Mouse (Mus musculus): Measurements from ENCODE around the gene Ndufs7. TPM values are rescaled to one million over a fixed set of nuclear protein-coding genes. Genes with fewer than 3 reads are reported as not detected.
"Not testable (repeated sequence)": the region's sequence is repeated elsewhere in the genome, so short reads cannot be mapped to it uniquely, and the experiment has no call there.

The Ndufs7 gene
- total and polyA plus RNA-seq, 2 experiments from 2014 or later, result 838 to 1,203 TPM

GRCm38 (mm10) chr10:80207676-80208075 lies 41.2 kb upstream of the Ndufs7 start:
- Histone ChIP-seq H3K27ac (ENCODE audit: low read depth) (no peak overlapping the region), H3K36me3 (replicated peaks; ENCODE audit: control insufficient read depth, insufficient read depth, low read length) (no peaks in the 10 kb centered on the region), H3K4me2 (ENCODE audit: low read depth, low read length) (no peak overlapping the region), H3K9me3 (replicated peaks; ENCODE audit: control insufficient read depth, low read length) (no peaks in the 10 kb centered on the region), H3K9ac (replicated peaks; ENCODE audit: low read depth, low read length) (no peak overlapping the region), H3K27me3 (ENCODE audit: control insufficient read depth, insufficient read depth, low read length) (no peaks in the 10 kb centered on the region), H3K4me1 (ENCODE audit: control insufficient read depth, insufficient read depth) (no peaks in the 10 kb centered on the region), H3K4me3 (ENCODE audit: low read depth, low read length) (no peak overlapping the region)
- WGBS, result 85% methylated on average over 10 of the region's 10 CpGs
- no peak for TF ChIP-seq CTCF (IDR thresholded peaks at IDR 0.05; ENCODE audit: low read depth)
- TF ChIP-seq EP300 (IDR thresholded peaks at IDR 0.05; ENCODE audit: low read depth), result no peak
- no peak for DNase-seq (ENCODE audit: low spot score)
- ATAC-seq (ENCODE audit: insufficient read depth, low read depth), result no peak

DNA sequence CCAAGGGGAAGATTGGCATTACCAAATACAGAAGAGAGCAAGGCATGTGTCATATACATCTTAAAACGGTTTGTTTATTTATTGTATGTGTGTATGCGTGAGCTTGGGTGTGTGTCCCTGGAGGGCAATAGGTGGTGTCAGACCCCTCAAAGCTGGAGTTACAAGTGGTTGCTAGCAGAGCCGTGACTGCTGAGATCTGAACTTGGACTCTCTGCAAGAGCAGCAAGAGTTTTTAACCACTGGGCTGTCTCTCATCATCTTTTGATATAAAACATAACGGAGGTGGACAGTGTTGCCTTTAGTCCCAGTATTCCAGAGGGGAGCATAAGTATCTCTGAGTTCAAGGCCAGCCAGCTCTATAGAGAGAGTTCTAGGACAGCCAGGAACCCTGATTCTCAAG lies 40.7 kb upstream of the Ndufs7 start:
- WGBS, result 70% methylated on average over 4 of the region's 4 CpGs
- Histone ChIP-seq H3K9me3 (replicated peaks; ENCODE audit: control insufficient read depth, low read length) (no peaks in the 10 kb centered on the region), H3K4me3 (ENCODE audit: low read depth, low read length) (no peak overlapping the region), H3K27ac (ENCODE audit: low read depth) (no peak overlapping the region), H3K27me3 (ENCODE audit: control insufficient read depth, insufficient read depth, low read length) (no peaks in the 10 kb centered on the region), H3K36me3 (replicated peaks; ENCODE audit: control insufficient read depth, insufficient read depth, low read length) (no peaks in the 10 kb centered on the region), H3K9ac (replicated peaks; ENCODE audit: low read depth, low read length) (no peak overlapping the region), H3K4me1 (ENCODE audit: control insufficient read depth, insufficient read depth) (no peaks in the 10 kb centered on the region), H3K4me2 (ENCODE audit: low read depth, low read length) (no peak overlapping the region)
- TF ChIP-seq CTCF (IDR thresholded peaks at IDR 0.05; ENCODE audit: low read depth), result no peak
- TF ChIP-seq EP300 (IDR thresholded peaks at IDR 0.05; ENCODE audit: low read depth), result no peak
- ATAC-seq (ENCODE audit: insufficient read depth, low read depth) (no peak), DNase-seq (ENCODE audit: low spot score) (no peak)

DNA sequence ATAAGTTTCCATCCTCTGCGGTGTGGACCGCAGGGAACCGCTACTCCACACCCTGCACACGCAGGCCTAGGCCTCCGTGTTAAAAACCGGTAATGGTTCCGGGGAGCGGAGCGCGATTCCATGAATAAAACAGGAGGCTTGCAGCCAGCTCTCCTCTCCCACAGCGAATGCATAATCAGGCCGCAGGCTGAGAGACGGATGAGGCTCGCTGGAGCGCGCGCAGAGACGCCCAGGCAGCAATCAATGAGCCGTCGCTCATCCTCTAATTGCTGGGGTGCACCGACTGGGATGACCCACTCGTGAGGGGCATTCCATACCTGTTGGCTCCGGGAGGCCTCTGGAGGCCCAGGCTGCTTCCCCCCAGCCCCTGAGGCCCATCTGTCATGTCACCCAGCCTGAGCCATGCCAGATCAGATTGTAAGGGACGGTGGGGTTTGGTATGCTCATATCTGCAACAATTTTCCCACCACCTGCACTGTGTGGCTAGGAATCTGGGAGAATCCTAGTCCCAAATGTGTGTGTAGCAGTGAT lies 40.0 kb upstream of the Ndufs7 start:
- Histone ChIP-seq H3K27me3 (ENCODE audit: control insufficient read depth, insufficient read depth, low read length) (no peaks in the 10 kb centered on the region), H3K27ac (ENCODE audit: low read depth) (no peak overlapping the region), H3K36me3 (replicated peaks; ENCODE audit: control insufficient read depth, insufficient read depth, low read length) (no peaks in the 10 kb centered on the region), H3K4me3 (ENCODE audit: low read depth, low read length) (no peak overlapping the region), H3K9ac (replicated peaks; ENCODE audit: low read depth, low read length) (no peak overlapping the region), H3K4me2 (ENCODE audit: low read depth, low read length) (no peak overlapping the region), H3K9me3 (replicated peaks; ENCODE audit: control insufficient read depth, low read length) (no peaks in the 10 kb centered on the region), H3K4me1 (ENCODE audit: control insufficient read depth, insufficient read depth) (no peaks in the 10 kb centered on the region)
- TF ChIP-seq EP300 (IDR thresholded peaks at IDR 0.05; ENCODE audit: low read depth), result no peak
- no peak for TF ChIP-seq CTCF (IDR thresholded peaks at IDR 0.05; ENCODE audit: low read depth)
- DNase-seq (ENCODE audit: low spot score) (no peak), ATAC-seq (ENCODE audit: insufficient read depth, low read depth) (no peak)
- 24% methylated on average over 24 of the region's 24 CpGs for WGBS

DNA sequence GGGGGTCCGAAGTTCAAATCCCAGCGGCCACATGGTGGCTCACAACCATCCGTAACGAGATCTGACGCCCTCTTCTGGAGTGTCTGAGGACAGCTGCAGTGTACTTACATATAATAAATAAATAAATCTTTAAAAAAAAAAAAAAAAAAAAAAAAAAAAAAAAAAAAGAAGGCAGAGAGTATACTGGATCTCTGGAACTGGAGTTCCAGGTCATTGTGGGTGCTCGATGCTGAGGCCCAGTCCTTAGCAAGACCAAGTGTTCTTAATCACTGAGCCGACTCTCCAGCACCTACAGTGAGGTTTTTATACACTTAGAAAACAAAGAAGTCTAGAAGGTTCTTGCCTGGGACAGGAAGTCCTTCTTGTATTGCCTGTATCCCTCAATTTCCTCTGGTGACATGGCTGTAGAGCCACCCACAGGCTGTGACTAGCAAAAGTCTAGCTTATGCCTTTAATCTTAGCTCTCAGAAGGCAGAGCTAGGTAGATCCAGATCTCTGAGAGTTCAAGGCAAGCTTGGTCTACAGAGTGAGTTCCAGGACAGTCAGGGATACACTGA lies 37.3 kb upstream of the Ndufs7 start:
- H3K9me3 ChIP-seq (replicated peaks; ENCODE audit: control insufficient read depth, low read length); H3K27ac ChIP-seq (ENCODE audit: low read depth); ATAC-seq (ENCODE audit: insufficient read depth, low read depth); H3K4me1 ChIP-seq (ENCODE audit: control insufficient read depth, insufficient read depth); H3K4me2 ChIP-seq (ENCODE audit: low read depth, low read length); H3K9ac ChIP-seq (replicated peaks; ENCODE audit: low read depth, low read length); H3K4me3 ChIP-seq (ENCODE audit: low read depth, low read length); H3K36me3 ChIP-seq (replicated peaks; ENCODE audit: control insufficient read depth, insufficient read depth, low read length); H3K27me3 ChIP-seq (ENCODE audit: control insufficient read depth, insufficient read depth, low read length); DNase-seq (ENCODE audit: low spot score): not testable (repeated sequence)
- WGBS, result 59% methylated on average over 7 of the region's 7 CpGs

GRCm38 (mm10) chr10:80215048-80215772 lies 33.7 kb upstream of the Ndufs7 start:
- no peak overlapping the region for H3K4me2 ChIP-seq (ENCODE audit: low read depth, low read length)
- H3K9ac ChIP-seq (replicated peaks; ENCODE audit: low read depth, low read length), result no peak overlapping the region
- no peak for DNase-seq (ENCODE audit: low spot score)

More at GRCm38 (mm10) chr10:80215048-80215772, 33.7 kb upstream of the Ndufs7 start:
- ATAC-seq (ENCODE audit: insufficient read depth, low read depth), result no peak
- Histone ChIP-seq H3K36me3 (replicated peaks; ENCODE audit: control insufficient read depth, insufficient read depth, low read length) (no peaks in the 10 kb centered on the region), H3K27me3 (ENCODE audit: control insufficient read depth, insufficient read depth, low read length) (no peaks in the 10 kb centered on the region), H3K27ac (ENCODE audit: low read depth) (no peak overlapping the region), H3K9me3 (replicated peaks; ENCODE audit: control insufficient read depth, low read length) (no peaks in the 10 kb centered on the region), H3K4me3 (ENCODE audit: low read depth, low read length) (no peak overlapping the region), H3K4me1 (ENCODE audit: control insufficient read depth, insufficient read depth) (no peaks in the 10 kb centered on the region)
- TF ChIP-seq EP300 (IDR thresholded peaks at IDR 0.05; ENCODE audit: low read depth) (no peak), CTCF (IDR thresholded peaks at IDR 0.05; ENCODE audit: low read depth) (no peak)
- WGBS, result 37% methylated on average over 16 of the region's 16 CpGs

Data from heart, postnatal 0 days (tissue).